Mouse (Mus musculus) spleen, embryonic (tissue): ENCODE measurements around the gene Gorab.

Experiments used
- CTCF ChIA-PET: fragments of 350-600 bp; sonication (Branson Sonifier 250); formaldehyde crosslinking; loops from one replicate; lab custom pipeline; 2022; lab: Charles Lee

Gene Gorab

DNA sequence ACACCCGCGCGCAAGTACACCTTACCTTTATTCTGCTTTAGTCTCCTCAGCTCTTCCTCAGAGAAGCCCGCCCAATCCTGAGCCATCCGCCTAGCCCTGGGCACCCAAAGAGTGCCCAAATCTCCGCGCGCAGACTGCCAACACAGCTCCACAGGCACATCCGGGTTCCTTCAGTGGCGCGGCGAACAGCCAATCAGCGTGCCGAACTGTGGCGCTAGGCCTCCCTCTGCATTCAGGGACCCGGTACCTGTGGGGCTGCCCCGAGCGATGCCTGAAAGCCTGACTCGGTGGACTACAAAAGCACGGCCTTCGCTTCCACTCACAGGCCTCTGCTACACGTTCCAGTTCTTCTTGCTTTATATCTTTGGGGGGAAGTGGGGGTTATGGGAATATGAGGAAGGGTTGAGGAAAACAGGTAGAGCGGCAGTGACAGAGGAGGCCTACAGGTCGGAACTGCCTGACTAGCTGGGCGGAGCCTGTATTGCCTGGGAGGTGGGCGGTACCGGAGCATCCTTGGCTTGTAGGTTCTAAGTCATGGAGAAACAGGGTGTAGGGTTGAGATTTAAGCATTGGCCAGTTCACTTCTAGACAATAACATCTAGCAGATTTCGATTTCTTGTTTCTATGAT lies at the start of gene Gorab:
TSS of gene Gorab (minus strand) at position 172 of the 629 bp plus-strand sequence.
- CTCF ChIA-PET, result no interaction called here

DNA sequence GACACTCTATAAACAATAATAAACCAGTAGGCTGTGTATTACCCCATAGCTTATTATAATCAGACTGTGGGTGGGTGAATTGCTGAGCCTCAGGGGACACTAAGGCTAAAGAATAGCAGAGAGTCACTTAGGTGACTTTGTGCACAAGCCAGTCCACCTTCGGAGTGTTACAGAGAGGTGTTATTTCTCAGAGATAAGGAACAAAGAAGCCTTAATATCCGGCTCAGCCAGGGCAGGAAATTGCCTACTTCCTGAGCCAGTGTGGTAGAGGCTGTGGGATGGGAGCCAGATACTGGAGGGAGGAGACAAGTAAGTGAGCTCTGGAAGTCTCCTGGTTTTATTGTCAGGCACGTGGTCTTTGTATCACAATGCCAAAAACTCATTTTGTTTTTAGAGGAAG lies 40.4 kb upstream of the Gorab start:
- CTCF ChIA-PET, result no interaction called here

DNA sequence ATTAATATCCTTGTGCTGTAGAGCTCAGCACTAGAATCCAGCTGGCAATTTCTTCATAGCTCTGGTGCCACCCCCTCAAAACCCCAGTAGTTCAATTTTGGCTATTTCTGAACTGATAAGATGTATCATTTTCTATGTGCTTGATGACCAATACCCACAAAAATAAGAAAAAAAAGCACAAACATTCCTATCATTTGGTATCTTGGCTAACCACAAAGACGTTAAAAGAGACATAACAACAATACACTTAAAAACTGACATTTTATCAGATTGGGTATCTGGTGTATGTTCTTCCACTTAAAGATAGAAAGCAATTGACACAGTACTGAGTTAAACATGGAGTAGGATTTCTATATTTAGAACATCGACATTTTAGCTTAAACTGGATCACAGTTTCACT lies 35.5 kb upstream of the Gorab start:
- CTCF ChIA-PET, result no interaction called here

DNA sequence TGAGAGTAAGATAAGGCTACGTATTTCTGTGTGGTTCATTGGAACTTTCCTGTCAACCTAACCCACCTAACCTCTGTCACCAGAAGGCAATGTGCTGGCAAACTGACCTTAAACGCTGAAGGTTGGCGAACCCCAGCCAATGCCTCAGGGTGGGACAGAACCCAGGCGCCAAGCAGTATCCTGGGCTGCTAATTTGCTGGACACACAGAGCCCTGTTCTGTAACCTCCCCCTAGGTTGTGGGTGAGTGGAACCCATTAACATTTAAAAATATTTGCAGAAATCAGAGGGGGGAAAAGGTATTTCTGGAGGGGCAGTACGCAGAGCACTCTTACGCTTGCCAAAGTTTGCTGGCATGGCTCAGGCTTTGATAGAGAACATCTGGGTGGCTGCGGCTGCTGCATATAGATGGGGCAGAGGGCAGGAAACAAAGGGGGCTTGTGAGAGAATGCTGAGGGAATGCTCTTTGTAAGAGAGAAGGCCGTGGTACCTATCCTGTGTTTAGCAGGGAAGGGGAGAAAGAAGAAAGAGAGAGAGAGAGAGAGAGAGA lies 20.1 kb upstream of the Gorab start:
- CTCF ChIA-PET, result no interaction called here

- CTCF ChIA-PET, result no interaction called here
These were observed 13.7 kb upstream of the Gorab start for GRCm38 (mm10) chr1:163417191-163417590.

DNA sequence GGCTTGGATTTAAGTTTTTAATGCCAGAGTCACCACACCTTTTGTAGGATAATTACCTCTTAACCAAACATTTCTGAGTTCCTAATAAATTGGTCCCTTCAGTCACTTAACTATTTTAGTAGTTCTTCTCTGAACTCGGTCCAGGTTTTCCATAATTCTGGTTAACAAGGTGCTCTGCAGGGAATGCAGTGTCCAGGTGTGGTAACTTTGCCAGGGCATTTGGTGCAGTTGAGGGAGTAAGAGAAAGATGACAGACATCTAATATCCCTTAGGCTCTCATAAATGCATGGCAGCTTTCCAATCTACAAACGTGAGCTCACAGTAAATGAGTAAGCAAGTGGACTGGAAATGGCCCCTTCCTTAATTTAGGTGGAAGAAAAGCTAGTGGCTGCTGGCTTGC lies 10.7 kb upstream of the Gorab start:
- CTCF ChIA-PET, result no interaction called here

DNA sequence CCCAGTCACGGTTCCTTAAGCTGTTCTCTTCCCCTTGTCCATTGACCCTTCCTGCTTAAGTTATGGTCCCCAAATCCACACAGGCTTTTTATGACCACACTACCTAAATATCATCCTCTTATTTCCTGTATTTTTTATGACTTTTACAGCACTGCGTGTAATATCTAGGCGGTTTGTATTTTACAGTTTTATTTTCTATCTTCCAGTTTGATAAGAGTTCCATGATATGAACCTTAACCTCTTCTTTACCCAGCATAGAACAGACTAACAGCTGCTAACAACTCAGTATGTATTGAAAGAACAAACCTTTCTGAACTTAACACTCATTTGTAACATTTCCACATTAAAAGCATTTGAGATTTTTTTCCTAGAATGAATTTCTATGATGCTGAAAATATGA lies 2.7 kb upstream of the Gorab start:
- CTCF ChIA-PET, result interaction anchor here (0.5 kb wide), 1 partner anchor 1170 kb away, joined by 3 read pairs; no protein-coding TSS in a partner anchor

DNA sequence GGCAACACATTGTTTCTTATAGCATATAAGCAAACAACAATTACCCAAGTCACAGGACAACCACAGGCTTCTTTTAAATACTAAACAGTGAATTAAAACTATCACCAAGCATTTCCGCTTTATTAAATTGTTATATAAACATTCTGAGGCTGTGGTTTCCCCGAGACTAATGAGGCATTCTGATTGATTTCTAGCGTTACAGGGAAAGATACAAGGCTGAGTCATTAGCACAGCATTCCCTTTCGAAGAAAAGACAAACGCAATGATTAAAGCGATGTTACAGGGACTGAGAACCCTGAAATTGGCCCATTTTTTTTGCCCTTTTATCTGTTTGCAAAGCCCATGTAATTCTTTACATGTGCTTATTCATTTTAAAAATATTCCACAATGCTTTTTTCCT lies 12.1 kb downstream of the Gorab start:
- CTCF ChIA-PET, result no interaction called here

DNA sequence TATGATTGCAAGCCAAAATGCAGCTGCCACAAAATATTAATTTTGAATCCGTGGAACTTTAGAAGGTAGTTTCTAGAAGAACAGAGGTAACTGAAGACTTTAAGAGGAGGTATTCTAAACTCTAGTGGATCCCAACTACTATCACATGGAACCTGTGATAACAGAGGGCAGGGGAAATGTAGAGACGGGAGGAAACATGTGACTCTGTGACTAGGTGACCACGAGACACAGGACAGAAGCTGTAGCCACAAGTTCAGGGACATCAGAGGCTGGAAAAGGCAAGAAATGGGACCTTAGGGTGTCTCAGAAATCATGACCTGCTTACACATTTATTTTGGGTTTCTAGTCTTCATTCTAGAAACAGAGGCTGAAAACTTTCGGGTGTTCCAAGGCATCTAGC lies 13.4 kb downstream of the Gorab start:
- CTCF ChIA-PET, result no interaction called here

DNA sequence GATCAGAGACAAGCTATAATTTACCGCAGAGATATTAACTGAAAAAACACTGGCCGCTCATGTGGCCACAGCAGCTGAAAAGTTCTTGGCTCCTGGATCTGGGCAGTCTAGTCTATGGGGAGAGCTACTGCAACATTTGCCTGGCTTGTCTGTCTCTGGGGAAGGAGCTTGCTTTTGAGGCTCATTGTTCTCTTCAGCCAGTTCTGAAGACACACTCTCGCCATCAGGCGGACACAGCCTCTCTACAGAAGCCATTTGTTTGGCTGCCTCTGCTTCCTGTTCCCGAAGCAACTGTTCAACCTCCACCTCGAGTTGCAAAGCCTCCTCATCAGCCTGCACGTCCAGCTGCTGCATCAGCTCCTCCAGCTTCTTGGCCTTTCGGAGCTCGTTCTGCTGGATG lies 17.3 kb downstream of the Gorab start:
- CTCF ChIA-PET, result no interaction called here

- CTCF ChIA-PET, result no interaction called here
These were observed 19.9 kb downstream of the Gorab start for GRCm38 (mm10) chr1:163383442-163384027.

DNA sequence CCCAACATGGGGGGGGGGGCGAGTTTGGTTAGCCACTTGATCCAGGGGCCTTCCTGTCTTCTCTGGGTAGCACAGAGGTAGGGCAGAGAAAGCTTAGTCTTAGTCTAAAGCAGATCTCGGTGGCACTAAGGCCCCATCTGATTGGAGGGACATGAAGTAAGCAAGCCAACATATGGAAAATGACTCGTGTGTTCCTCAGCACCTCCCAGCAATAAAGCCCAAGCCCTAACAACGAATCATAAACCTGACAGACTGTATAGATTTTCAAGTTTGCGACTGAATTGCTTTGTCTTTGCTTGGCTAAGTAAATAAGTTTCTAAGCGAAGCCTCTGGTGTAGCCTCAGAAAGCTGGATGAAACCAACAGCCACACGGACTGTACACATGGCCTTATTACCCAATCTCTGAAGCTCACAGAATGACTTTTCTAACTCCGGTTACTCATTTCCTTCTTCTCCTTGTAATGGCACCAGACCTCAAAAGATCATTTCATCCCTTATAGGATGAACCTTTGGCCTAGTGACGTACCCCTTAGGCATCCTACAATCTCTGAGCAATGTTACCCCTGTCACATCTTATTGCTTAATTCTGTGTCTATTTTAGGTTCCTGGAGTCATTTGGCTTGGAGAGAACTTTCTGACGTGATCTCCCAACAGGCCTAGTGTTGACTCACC lies 21.3 kb downstream of the Gorab start:
- CTCF ChIA-PET, result no interaction called here

- CTCF ChIA-PET, result no interaction called here
These were observed 22.9 kb downstream of the Gorab start for GRCm38 (mm10) chr1:163380591-163380990.

- CTCF ChIA-PET, result no interaction called here
These were observed 23.4 kb downstream of the Gorab start for GRCm38 (mm10) chr1:163380072-163380471.

GRCm38 (mm10) chr1:163377924-163378323 lies 25.5 kb downstream of the Gorab start:
- CTCF ChIA-PET, result no interaction called here

DNA sequence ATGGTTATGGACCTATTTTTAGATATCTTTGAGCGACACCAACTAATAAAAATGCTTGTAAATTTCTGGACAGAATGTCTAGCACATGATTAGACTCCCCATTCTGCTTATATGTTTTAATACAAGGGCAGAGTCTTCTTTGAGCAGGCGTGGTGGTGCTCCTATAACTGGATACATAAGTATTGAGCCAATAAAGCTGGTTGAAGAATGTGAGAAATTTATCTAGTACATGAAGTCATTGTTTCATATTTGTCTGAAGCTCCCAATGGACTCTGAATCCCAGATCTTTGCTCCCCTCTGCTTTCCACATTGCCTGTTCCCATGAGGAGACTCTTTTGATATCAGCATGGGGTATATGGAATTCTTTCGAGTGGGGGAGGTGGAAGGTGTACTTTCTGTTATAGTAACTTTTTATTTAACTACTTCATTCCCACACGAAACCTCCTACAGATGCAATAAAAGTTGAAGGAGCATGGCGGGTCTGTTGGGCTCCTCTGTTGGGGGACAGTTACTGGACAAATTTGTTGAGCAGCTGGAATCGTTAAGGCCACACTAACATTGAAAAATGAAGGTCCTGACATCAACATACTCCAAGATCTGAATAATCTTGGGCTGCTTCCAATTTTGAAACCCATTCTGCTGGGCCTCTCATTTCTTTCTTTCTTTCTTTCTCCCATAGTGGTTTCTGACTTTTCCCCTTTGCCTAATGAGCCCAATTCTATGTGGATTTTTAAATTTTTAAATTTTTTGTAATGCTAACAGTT lies 26.5 kb downstream of the Gorab start:
- CTCF ChIA-PET, result no interaction called here

GRCm38 (mm10) chr1:163374455-163374854 lies 29.0 kb downstream of the Gorab start:
- CTCF ChIA-PET, result no interaction called here

GRCm38 (mm10) chr1:163362202-163362601 lies 41.3 kb downstream of the Gorab start:
- CTCF ChIA-PET, result no interaction called here

- CTCF ChIA-PET, result no interaction called here
These were observed 42.1 kb downstream of the Gorab start for GRCm38 (mm10) chr1:163361376-163361775.

DNA sequence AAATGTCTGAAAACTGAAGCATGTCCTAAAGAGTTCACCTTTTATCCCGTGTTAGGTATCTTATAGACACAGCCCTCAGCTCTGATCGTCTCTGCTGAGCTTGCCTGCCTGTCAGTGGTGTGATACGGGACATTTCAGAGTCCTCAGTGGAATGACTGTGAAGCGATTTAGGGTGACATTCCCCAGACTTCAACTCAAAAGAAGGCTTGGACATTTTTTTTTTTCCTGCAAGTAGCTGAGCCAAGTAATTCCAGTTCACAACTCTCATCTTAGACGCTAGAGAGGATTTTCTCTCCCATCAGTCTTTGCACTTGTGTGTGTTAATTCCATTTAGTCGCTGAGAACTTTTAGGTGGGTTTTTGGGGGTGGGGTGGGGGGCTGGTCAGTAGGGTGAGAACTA lies 42.7 kb downstream of the Gorab start:
- CTCF ChIA-PET, result no interaction called here

DNA sequence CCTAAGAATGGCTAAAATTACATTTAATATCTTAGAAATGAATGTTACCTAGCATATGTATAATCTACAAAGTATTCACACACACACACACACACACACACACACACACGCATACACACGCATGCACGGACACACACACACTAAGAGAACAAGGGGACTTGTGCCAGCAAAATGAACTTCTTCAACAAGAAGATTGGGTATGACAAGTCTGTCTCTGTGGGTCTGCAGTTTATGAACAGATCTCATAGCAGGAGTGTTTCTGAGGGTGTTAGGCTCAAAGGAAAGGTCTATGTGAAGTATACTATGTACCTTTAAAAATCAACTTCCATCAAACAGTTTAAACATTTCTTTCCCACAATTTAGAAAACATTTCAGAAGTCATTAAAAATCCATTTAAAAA lies 43.9 kb downstream of the Gorab start:
- CTCF ChIA-PET, result no interaction called here

DNA sequence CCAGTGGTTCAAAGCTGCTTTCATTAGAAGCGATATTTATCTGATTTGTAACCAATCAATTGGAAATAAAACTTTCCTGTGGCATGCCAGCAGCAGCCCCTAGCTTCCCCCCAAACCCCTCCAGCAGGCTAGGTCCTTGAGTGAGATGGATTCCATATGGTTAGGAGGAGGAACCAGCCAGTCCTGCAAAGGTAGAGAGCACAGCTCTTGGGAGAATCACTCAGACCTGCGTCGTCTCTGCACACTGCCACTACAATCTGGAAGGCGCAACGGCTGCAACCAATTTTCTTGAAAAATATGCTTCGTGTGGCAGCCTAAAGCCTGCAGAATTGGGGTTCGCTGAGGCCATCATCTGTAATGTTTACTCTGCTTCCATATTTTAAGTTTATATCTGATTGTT lies 45.3 kb downstream of the Gorab start:
- CTCF ChIA-PET, result no interaction called here
